Mouse (Mus musculus): ENCODE measurements around the gene Htra3. TPM values are rescaled to one million over a fixed set of nuclear protein-coding genes. Genes with fewer than 3 reads are reported as not detected.
A peak's percentile ranks its signal among the peaks of the same experiment; 100 is the strongest.

Gene Htra3
- total RNA-seq (2021): 10 to 100 TPM; 13.0 to 13.6 TPM
- long read RNA-seq, experiment 1, transcript Htra3-201 (9 exons, 2,750 nt): major isoform, 12 of 15 reads
- long read RNA-seq, experiment 1, partial matches to known transcripts: 0 of 15 reads
- long read RNA-seq, experiment 1, other reads (novel, unspliced or antisense): 2 of 15 reads
- long read RNA-seq, experiment 2, transcript Htra3-201 (9 exons, 2,750 nt): major isoform, 21 of 27 reads
- long read RNA-seq, experiment 2, partial matches to known transcripts: 2 of 27 reads
- long read RNA-seq, experiment 2, other reads (novel, unspliced or antisense): 2 of 27 reads

GRCm38 (mm10) chr5:35679256-35680155, at the start of gene Htra3:
Htra3 (minus strand) TSS chr5:35679782.
- peak; percentile 24 to 49 for DNase-seq (ENCODE audit: low spot score in 2 of 2)
- intact Hi-C loops (cut with DNase I): no loop called here

- intact Hi-C loops (cut with DNase I): no loop called here
Observed at GRCm38 (mm10) chr5:35728957-35729460, 49.4 kb upstream of the Htra3 start.

GRCm38 (mm10) chr5:35728344-35728956, 48.9 kb upstream of the Htra3 start:
- DNase-seq (ENCODE audit: low spot score in 2 of 2): no peak
- intact Hi-C loops (cut with DNase I): no loop called here

More at GRCm38 (mm10) chr5:35728957-35729460, 49.4 kb upstream of the Htra3 start:
- peak; percentile 61 to 64 for DNase-seq (ENCODE audit: low spot score in 2 of 2)

- DNase-seq (ENCODE audit: low spot score in 2 of 2): no peak
- intact Hi-C loops (cut with DNase I): no loop called here
Observed at GRCm38 (mm10) chr5:35727447-35727846, 47.9 kb upstream of the Htra3 start.

- intact Hi-C loops (cut with DNase I): no loop called here
- no peak for DNase-seq (ENCODE audit: low spot score in 2 of 2)
Observed at GRCm38 (mm10) chr5:35725840-35726239, 46.3 kb upstream of the Htra3 start.

GRCm38 (mm10) chr5:35723900-35724299, 44.3 kb upstream of the Htra3 start:
- intact Hi-C loops (cut with DNase I): no loop called here
- DNase-seq (ENCODE audit: low spot score in 2 of 2): no peak

GRCm38 (mm10) chr5:35722654-35723053, 43.1 kb upstream of the Htra3 start:
- intact Hi-C loops (cut with DNase I): no loop called here

GRCm38 (mm10) chr5:35721933-35722332, 42.4 kb upstream of the Htra3 start:
- intact Hi-C loops (cut with DNase I): no loop called here
- DNase-seq (ENCODE audit: low spot score in 2 of 2): no peak

More at GRCm38 (mm10) chr5:35722654-35723053, 43.1 kb upstream of the Htra3 start:
- DNase-seq (ENCODE audit: low spot score in 2 of 2): no peak

- intact Hi-C loops (cut with DNase I): no loop called here
- DNase-seq (ENCODE audit: low spot score in 2 of 2): no peak
Observed at GRCm38 (mm10) chr5:35719880-35720279, 40.3 kb upstream of the Htra3 start.

- intact Hi-C loops (cut with DNase I): no loop called here
- no peak for DNase-seq (ENCODE audit: low spot score in 2 of 2)
Observed at GRCm38 (mm10) chr5:35719343-35719742, 39.8 kb upstream of the Htra3 start.

GRCm38 (mm10) chr5:35718817-35719216, 39.2 kb upstream of the Htra3 start:
- intact Hi-C loops (cut with DNase I): no loop called here
- no peak for DNase-seq (ENCODE audit: low spot score in 2 of 2)

- intact Hi-C loops (cut with DNase I): no loop called here
- peak; percentile 56 to 75 for DNase-seq (ENCODE audit: low spot score in 2 of 2)
Observed at GRCm38 (mm10) chr5:35717946-35718345, 38.4 kb upstream of the Htra3 start.

- intact Hi-C loops (cut with DNase I): no loop called here
- no peak for DNase-seq (ENCODE audit: low spot score in 2 of 2)
Observed at GRCm38 (mm10) chr5:35717455-35717854, 37.9 kb upstream of the Htra3 start.

- intact Hi-C loops (cut with DNase I): loop anchor here (1.0 kb wide), 1 partner anchor 119 kb away; no protein-coding TSS in a partner anchor
- DNase-seq (ENCODE audit: low spot score in 2 of 2): peak; percentile 76 to 81
Observed at GRCm38 (mm10) chr5:35713649-35714354, 34.2 kb upstream of the Htra3 start.

GRCm38 (mm10) chr5:35712517-35712916, 32.9 kb upstream of the Htra3 start:
- DNase-seq (ENCODE audit: low spot score in 2 of 2): no peak

GRCm38 (mm10) chr5:35710931-35711330, 31.3 kb upstream of the Htra3 start:
- DNase-seq (ENCODE audit: low spot score in 2 of 2): no peak
- intact Hi-C loops (cut with DNase I): no loop called here

More at GRCm38 (mm10) chr5:35712517-35712916, 32.9 kb upstream of the Htra3 start:
- intact Hi-C loops (cut with DNase I): no loop called here

- no peak for DNase-seq (ENCODE audit: low spot score in 2 of 2)
- intact Hi-C loops (cut with DNase I): no loop called here
Observed at GRCm38 (mm10) chr5:35710481-35710880, 30.9 kb upstream of the Htra3 start.

GRCm38 (mm10) chr5:35705411-35705810, 25.8 kb upstream of the Htra3 start:
- DNase-seq (ENCODE audit: low spot score in 2 of 2): no peak
- intact Hi-C loops (cut with DNase I): no loop called here

- DNase-seq (ENCODE audit: low spot score in 2 of 2): no peak
- intact Hi-C loops (cut with DNase I): no loop called here
Observed at GRCm38 (mm10) chr5:35703814-35704213, 24.2 kb upstream of the Htra3 start.

Data from left cerebral cortex, postnatal 14 days (tissue).